8 mouse cellular contexts compared by ENCODE assay signal in genomic region chr10:42308687-42308987, GRCm38 (mm10). TPM values are rescaled to one million over a fixed set of nuclear protein-coding genes. Genes with fewer than 3 reads are reported as not detected.
A peak's percentile ranks its signal among the peaks of the same experiment; 100 is the strongest.
DNase-seq lines count a peak whose midpoint lies in the region; ATAC-seq lines count a peak whose summit lies in the region.

No protein-coding gene starts in this region.

- 32% methylated on average over 8 of the region's 8 CpGs for WGBS in kidney, embryonic 14.5 days
- 27% methylated on average over 8 of the region's 8 CpGs for WGBS in embryonic facial prominence, embryonic 13.5 days
- 31% methylated on average over 8 of the region's 8 CpGs for WGBS in hindbrain, embryonic 14.5 days
- 32% methylated on average over 8 of the region's 8 CpGs for WGBS in midbrain, embryonic 13.5 days

- peak overlapping the region; percentile 13; the same call in 1 of the 2 replicates for H3K4me3 ChIP-seq in kidney, embryonic 14.5 days (ENCODE audit: low read length)
- H3K4me3 ChIP-seq in embryonic facial prominence, embryonic 13.5 days: peak overlapping the region; percentile 31
- H3K4me3 ChIP-seq in hindbrain, embryonic 14.5 days (replicated peaks; ENCODE audit: low read length): peak overlapping the region; percentile 20
- H3K4me3 ChIP-seq in midbrain, embryonic 13.5 days (replicated peaks): peak overlapping the region; percentile 27

- no peak for DNase-seq in kidney, adult 18-20 months
- DNase-seq in hindbrain, embryonic 14.5 days (ENCODE audit: low spot score): no peak
- DNase-seq in urinary bladder, postnatal 14 days (ENCODE audit: low spot score): no peak
- no peak for DNase-seq in right cerebral cortex, postnatal 10 days (ENCODE audit: low spot score in 2 of 2)
- DNase-seq in frontal cortex, postnatal 10 days (ENCODE audit: low spot score in 2 of 2): no peak

- H3K27me3 ChIP-seq in kidney, embryonic 14.5 days (ENCODE audit: control insufficient read depth, insufficient read depth, low read length): peaks cover 5% of the 10 kb centered on the region; the same call in 1 of the 2 replicates
- peaks cover 5% of the 10 kb centered on the region; the same call in 1 of the 2 replicates for H3K27me3 ChIP-seq in embryonic facial prominence, embryonic 13.5 days
- peaks cover 11% of the 10 kb centered on the region; the same call in 1 of the 2 replicates for H3K27me3 ChIP-seq in hindbrain, embryonic 14.5 days (ENCODE audit: control insufficient read depth, insufficient read depth, low read length)
- H3K27me3 ChIP-seq in midbrain, embryonic 13.5 days: peaks cover 29% of the 10 kb centered on the region

- peak overlapping the region; percentile 38 for H3K4me2 ChIP-seq in kidney, embryonic 14.5 days (replicated peaks; ENCODE audit: low read depth, low read length)
- H3K4me2 ChIP-seq in embryonic facial prominence, embryonic 13.5 days: peak overlapping the region; percentile 58
- peak overlapping the region; percentile 54 for H3K4me2 ChIP-seq in hindbrain, embryonic 14.5 days (replicated peaks)
- peak overlapping the region; percentile 55 for H3K4me2 ChIP-seq in midbrain, embryonic 13.5 days (replicated peaks)

- ATAC-seq in kidney, embryonic 14.5 days (ENCODE audit: low FRiP score, low TSS enrichment): no peak; the same call in 1 of the 2 replicates
- no peak for ATAC-seq in embryonic facial prominence, embryonic 13.5 days (ENCODE audit: insufficient number of reproducible peaks, insufficient read depth, low FRiP score, low TSS enrichment, low read depth)
- no peak for ATAC-seq in hindbrain, embryonic 14.5 days (ENCODE audit: low FRiP score)
- peak; percentile 60 for ATAC-seq in midbrain, embryonic 13.5 days

- peak overlapping the region; percentile 28; the same call in 1 of the 2 replicates for H3K9ac ChIP-seq in kidney, embryonic 14.5 days (ENCODE audit: low read depth, low read length)
- H3K9ac ChIP-seq in embryonic facial prominence, embryonic 13.5 days: 0 out of 2 replicates have a peak overlapping the region, but pooled peaks have one; percentile 44
- H3K9ac ChIP-seq in hindbrain, embryonic 14.5 days: peak overlapping the region; percentile 42; the same call in 1 of the 2 replicates
- H3K9ac ChIP-seq in midbrain, embryonic 13.5 days (replicated peaks): peak overlapping the region; percentile 49; the same call in 1 of the 2 replicates

- no peaks in the 10 kb centered on the region for H3K36me3 ChIP-seq in kidney, embryonic 14.5 days (ENCODE audit: control insufficient read depth, insufficient read depth, low read length)
- H3K36me3 ChIP-seq in embryonic facial prominence, embryonic 13.5 days: peaks cover 7% of the 10 kb centered on the region; the same call in 1 of the 2 replicates
- H3K36me3 ChIP-seq in hindbrain, embryonic 14.5 days (replicated peaks; ENCODE audit: control insufficient read depth, insufficient read depth): no peaks in the 10 kb centered on the region
- H3K36me3 ChIP-seq in midbrain, embryonic 13.5 days: peaks cover 5% of the 10 kb centered on the region; the same call in 1 of the 2 replicates

- H3K9me3 ChIP-seq in kidney, embryonic 14.5 days (ENCODE audit: control insufficient read depth, low read length): no peaks in the 10 kb centered on the region
- no peaks in the 10 kb centered on the region for H3K9me3 ChIP-seq in embryonic facial prominence, embryonic 13.5 days
- H3K9me3 ChIP-seq in hindbrain, embryonic 14.5 days (ENCODE audit: control insufficient read depth, low read length): no peaks in the 10 kb centered on the region
- H3K9me3 ChIP-seq in midbrain, embryonic 13.5 days: no peaks in the 10 kb centered on the region

- H3K27ac ChIP-seq in kidney, embryonic 14.5 days (ENCODE audit: low read depth, low read length): no peak overlapping the region
- no peak overlapping the region for H3K27ac ChIP-seq in embryonic facial prominence, embryonic 13.5 days
- H3K27ac ChIP-seq in hindbrain, embryonic 14.5 days: no peak overlapping the region
- no peak overlapping the region for H3K27ac ChIP-seq in midbrain, embryonic 13.5 days

- no peaks in the 10 kb centered on the region for H3K4me1 ChIP-seq in kidney, embryonic 14.5 days (ENCODE audit: control insufficient read depth, insufficient read depth, low read length)
- peaks cover 4% of the 10 kb centered on the region; the same call in 1 of the 2 replicates for H3K4me1 ChIP-seq in embryonic facial prominence, embryonic 13.5 days
- H3K4me1 ChIP-seq in hindbrain, embryonic 14.5 days (replicated peaks; ENCODE audit: control insufficient read depth, insufficient read depth, low read length): no peaks in the 10 kb centered on the region
- peaks cover 6% of the 10 kb centered on the region; the same call in 1 of the 2 replicates for H3K4me1 ChIP-seq in midbrain, embryonic 13.5 days (replicated peaks)

RNA-seq across cellular contexts. Expression of gene Foxo3, which starts 32.1 kb away (rescaled TPM):
- 8.2 and 10.2 TPM in 2 replicates for polyA plus RNA-seq in kidney, embryonic 14.5 days (2014; fragmentation: Nextera tagmentation; extraction: Ambion mirVana)
- polyA plus RNA-seq in embryonic facial prominence, embryonic 13.5 days (2015; fragmentation: Nextera tagmentation; extraction: Ambion mirVana): 8.0 and 8.6 TPM in 2 replicates
- polyA plus RNA-seq in hindbrain, embryonic 14.5 days (2014; fragmentation: Nextera tagmentation; extraction: Ambion mirVana): 5.5 and 5.9 TPM in 2 replicates
- polyA plus RNA-seq in midbrain, embryonic 13.5 days (2015; fragmentation: Nextera tagmentation; extraction: Ambion mirVana): 3.5 TPM in 2 replicates
